Mouse (Mus musculus) liver, postnatal 0 days (tissue): ENCODE results near the gene Dnajb3. TPM values are rescaled to one million over a fixed set of nuclear protein-coding genes. Genes with fewer than 3 reads are reported as not detected.

Experiments used
- ATAC-seq: fragments of 200-750 bp; cut with Nextera tagmentation; 2 replicates; pipeline ENCODE4 v1.8.0; 2017; ENCODE audit warnings: mild to moderate bottlenecking, moderate library complexity
- DNase-seq: peaks from one replicate; pipeline ENCODE4 v3.0.0-alpha.2; 2016
- H3K27ac ChIP-seq: fragments of 300-500 bp; sonication (generic); 2 replicates; pipeline ENCODE4 v1.5.1; 2014; ENCODE audit warnings: antibody characterized with exemption, moderate library complexity, mild to moderate bottlenecking, low read depth
- H3K27me3 ChIP-seq: fragments of 300-500 bp; sonication (generic); 2 replicates; pipeline ENCODE4 v1.6.1; 2014; ENCODE audit warnings: low read length, control low read depth, mixed read lengths; ENCODE audit not compliant: insufficient read depth
- H3K36me3 ChIP-seq: fragments of 300-500 bp; sonication (generic); replicated peaks from 2 replicates; pipeline ENCODE4 v1.6.1; 2014; ENCODE audit warnings: mild to moderate bottlenecking, control low read depth, low read length, moderate library complexity, mixed read lengths; ENCODE audit not compliant: insufficient read depth
- H3K4me1 ChIP-seq: fragments of 300-500 bp; sonication (generic); 2 replicates; pipeline ENCODE4 v1.6.1; 2014; ENCODE audit warnings: antibody characterized with exemption, mild to moderate bottlenecking, control low read depth; ENCODE audit not compliant: insufficient read depth
- H3K4me2 ChIP-seq: fragments of 300-500 bp; sonication (generic); 2 replicates; pipeline ENCODE4 v1.6.1; 2014; ENCODE audit warnings: low read depth, mild to moderate bottlenecking, low read length, moderate library complexity, mixed read lengths
- H3K4me3 ChIP-seq: fragments of 300-500 bp; sonication (generic); 2 replicates; pipeline ENCODE4 v1.5.1; 2014; ENCODE audit warnings: low read depth, low read length
- H3K9ac ChIP-seq: fragments of 300-500 bp; sonication (generic); replicated peaks from 2 replicates; pipeline ENCODE4 v1.6.1; 2014; ENCODE audit warnings: mild to moderate bottlenecking, moderate library complexity
- H3K9me3 ChIP-seq: fragments of 300-500 bp; sonication (generic); 2 replicates; pipeline ENCODE4 v1.6.1; 2016; ENCODE audit warnings: mild to moderate bottlenecking, control low read depth, low read length, mixed read lengths
- CTCF ChIP-seq: sonication (generic); IDR thresholded peaks from 2 replicates; pipeline ENCODE4 v1.5.1; 2016; ENCODE audit warnings: antibody characterized with exemption, low read depth
- EP300 ChIP-seq: IDR thresholded peaks from 2 replicates; pipeline ENCODE4 v1.6.1; 2016; ENCODE audit warnings: antibody characterized with exemption, low read depth, mild to moderate bottlenecking
- WGBS: fragments of 180-500 bp; shearing (Covaris S2); extraction: QIAGEN DNeasy Blood & Tissue Kit; methylation state at CpG from one replicate; pipeline ENCODE4 v1.1.7; 2014; ENCODE audit not compliant: insufficient replicate concordance; 5-methylcytosine and 5-hydroxymethylcytosine counted together
- polyA plus RNA-seq: library from polyadenylated mRNA; unstranded; fragments of >200 nt; fragmentation: Nextera tagmentation; extraction: Ambion mirVana; gene quantifications from 2 replicates; pipeline ENCODE4 v1.2.1, GENCODE M21; 2015

Gene Dnajb3
- polyA plus RNA-seq, 1 experiment from 2014 or later: 7.1 TPM

DNA sequence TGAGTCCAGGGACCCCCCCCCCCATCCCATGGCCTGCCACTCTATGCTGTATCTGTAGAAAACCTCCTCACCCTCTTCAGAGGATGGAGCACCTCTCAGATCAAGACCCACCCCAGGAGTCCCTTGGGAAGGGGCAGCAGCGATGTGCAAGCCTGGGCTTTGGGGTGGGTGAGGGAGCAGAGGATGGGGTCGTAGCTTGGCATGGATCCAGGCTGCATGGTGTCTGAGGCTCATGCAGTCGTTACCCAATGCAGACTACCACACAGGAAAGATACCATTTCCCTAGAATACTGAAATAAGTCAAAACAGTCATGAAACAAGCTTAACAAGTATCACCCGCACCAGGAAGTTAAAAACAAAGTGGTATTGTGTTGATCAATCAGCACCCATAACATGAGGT, 43.1 kb upstream of the Dnajb3 start:
- ATAC-seq: no peak
- 58% methylated on average over 4 of the region's 4 CpGs for WGBS
- H3K9me3 ChIP-seq: peaks cover 23% of the 10 kb centered on the region

DNA sequence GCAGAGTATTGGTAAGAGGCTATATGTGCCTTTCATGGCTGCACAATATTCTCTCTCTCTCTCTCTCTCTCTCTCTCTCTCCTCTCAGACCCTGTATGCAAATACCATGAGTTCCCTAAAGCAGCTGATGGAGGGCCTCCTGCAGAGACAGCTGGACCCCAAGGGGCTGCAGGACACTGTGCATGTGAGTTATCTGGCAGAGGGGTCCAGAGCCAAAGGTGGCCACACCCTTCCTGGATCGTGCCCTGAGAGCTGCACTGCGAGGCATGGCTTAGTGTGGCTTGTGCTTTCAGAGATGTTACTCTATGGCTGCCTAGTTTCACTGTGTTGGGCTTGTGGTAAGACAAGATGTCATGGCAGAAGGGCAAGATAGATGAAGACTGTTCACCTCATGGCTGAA, 42.1 kb upstream of the Dnajb3 start:
- no peak overlapping the region for H3K4me3 ChIP-seq
- H3K27me3 ChIP-seq: no peaks in the 10 kb centered on the region
- TF ChIP-seq CTCF (no peak), EP300 (no peak)
- no peak overlapping the region for H3K27ac ChIP-seq
- WGBS: 44% methylated on average over 2 of the region's 2 CpGs
- peaks cover 23% of the 10 kb centered on the region for H3K9me3 ChIP-seq
- H3K4me2 ChIP-seq: no peak overlapping the region
- H3K36me3 ChIP-seq: no peaks in the 10 kb centered on the region
- ATAC-seq (no peak), DNase-seq (no peak)
- H3K4me1 ChIP-seq: peaks cover under 1% of the 10 kb centered on the region; the same call in 1 of the 2 replicates
- no peak overlapping the region for H3K9ac ChIP-seq

More for the DNA sequence above, 43.1 kb upstream of the Dnajb3 start:
- no peak overlapping the region for H3K4me3 ChIP-seq
- no peak overlapping the region for H3K4me2 ChIP-seq
- H3K9ac ChIP-seq: no peak overlapping the region
- TF ChIP-seq CTCF (no peak), EP300 (no peak)
- DNase-seq: no peak
- H3K27ac ChIP-seq: no peak overlapping the region
- no peaks in the 10 kb centered on the region for H3K36me3 ChIP-seq
- H3K27me3 ChIP-seq: no peaks in the 10 kb centered on the region
- peaks cover 10% of the 10 kb centered on the region for H3K4me1 ChIP-seq

DNA sequence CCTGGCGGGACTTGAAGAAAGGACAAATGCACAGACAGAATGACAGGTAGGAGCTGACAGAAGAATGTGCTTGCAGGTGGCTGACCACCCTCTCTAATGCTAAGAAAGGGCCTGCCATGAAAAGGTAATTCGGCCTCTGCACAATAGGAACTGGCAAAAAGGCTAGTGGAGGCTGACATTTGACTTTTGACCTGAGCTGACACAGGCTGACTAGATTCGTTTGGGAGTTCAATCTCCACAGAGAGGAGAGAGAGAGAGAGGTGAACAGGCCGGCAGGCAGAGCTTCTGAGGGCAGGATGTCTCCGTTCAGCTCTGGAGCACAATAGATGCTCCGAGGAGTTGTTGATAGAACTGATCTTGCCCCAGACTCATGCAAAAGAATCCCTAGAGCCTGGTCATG, 40.8 kb upstream of the Dnajb3 start:
- Histone ChIP-seq H3K9ac (no peak overlapping the region), H3K9me3 (peaks cover 21% of the 10 kb centered on the region), H3K4me1 (no peaks in the 10 kb centered on the region), H3K36me3 (no peaks in the 10 kb centered on the region), H3K4me2 (no peak overlapping the region), H3K4me3 (no peak overlapping the region), H3K27me3 (no peaks in the 10 kb centered on the region), H3K27ac (no peak overlapping the region)
- TF ChIP-seq CTCF (no peak), EP300 (no peak)
- ATAC-seq: no peak
- 40% methylated on average over 6 of the region's 6 CpGs for WGBS
- DNase-seq: no peak

DNA sequence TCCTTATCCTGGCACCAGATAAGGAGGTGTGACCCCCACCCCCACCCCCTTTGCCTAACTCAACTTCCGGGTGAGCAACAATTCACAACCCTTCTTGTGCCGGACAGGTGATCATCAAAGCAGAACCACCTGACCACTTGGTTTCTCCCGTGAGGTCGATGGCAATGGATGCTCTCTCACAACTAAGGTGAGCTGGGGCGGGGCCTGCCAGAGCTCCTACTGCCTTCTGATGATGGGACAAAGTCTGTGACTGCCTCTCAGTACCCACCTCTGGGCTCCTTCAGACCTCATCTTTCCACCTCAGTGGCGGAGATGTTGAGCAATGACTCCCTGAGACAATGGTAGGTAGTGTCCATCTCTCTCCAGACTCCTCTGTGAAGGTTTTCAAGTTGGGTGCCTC, 40.3 kb upstream of the Dnajb3 start:
- H3K9ac ChIP-seq: no peak overlapping the region
- H3K27me3 ChIP-seq: no peaks in the 10 kb centered on the region
- no peaks in the 10 kb centered on the region for H3K36me3 ChIP-seq
- H3K4me1 ChIP-seq: no peaks in the 10 kb centered on the region
- TF ChIP-seq EP300 (no peak), CTCF (no peak)
- ATAC-seq: no peak
- no peak overlapping the region for H3K27ac ChIP-seq
- WGBS: 67% methylated on average over 6 of the region's 6 CpGs
- no peak for DNase-seq
- H3K4me2 ChIP-seq: no peak overlapping the region
- no peak overlapping the region for H3K4me3 ChIP-seq
- H3K9me3 ChIP-seq: peaks cover 21% of the 10 kb centered on the region

DNA sequence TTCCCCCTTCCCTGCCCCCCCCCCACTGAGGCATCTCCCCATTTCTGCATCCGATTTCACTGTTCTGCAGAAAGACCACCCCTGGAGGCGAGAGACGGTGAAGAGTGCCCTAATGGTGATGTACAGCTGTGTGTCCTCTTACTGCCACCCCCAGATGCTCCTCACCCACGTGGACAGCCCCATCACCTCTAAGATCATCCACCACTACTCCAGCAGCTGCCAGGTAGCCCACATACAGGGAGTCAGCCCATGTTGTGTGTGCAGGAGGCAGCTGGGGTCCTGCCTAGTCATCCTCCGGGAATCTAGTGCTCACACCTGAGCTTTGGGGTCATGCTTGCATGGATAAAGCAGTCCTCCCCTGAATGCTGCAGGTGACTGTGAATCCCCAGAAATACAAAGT, 38.3 kb upstream of the Dnajb3 start:
- no peaks in the 10 kb centered on the region for H3K27me3 ChIP-seq
- H3K4me2 ChIP-seq: no peak overlapping the region
- no peaks in the 10 kb centered on the region for H3K36me3 ChIP-seq
- H3K4me3 ChIP-seq: no peak overlapping the region
- H3K27ac ChIP-seq: no peak overlapping the region
- H3K9ac ChIP-seq: no peak overlapping the region
- ATAC-seq (no peak), DNase-seq (no peak)
- H3K4me1 ChIP-seq: no peaks in the 10 kb centered on the region
- 57% methylated on average over 5 of the region's 5 CpGs for WGBS
- no peak for TF ChIP-seq EP300
- TF ChIP-seq CTCF: no peak
- H3K9me3 ChIP-seq: peaks cover 23% of the 10 kb centered on the region

DNA sequence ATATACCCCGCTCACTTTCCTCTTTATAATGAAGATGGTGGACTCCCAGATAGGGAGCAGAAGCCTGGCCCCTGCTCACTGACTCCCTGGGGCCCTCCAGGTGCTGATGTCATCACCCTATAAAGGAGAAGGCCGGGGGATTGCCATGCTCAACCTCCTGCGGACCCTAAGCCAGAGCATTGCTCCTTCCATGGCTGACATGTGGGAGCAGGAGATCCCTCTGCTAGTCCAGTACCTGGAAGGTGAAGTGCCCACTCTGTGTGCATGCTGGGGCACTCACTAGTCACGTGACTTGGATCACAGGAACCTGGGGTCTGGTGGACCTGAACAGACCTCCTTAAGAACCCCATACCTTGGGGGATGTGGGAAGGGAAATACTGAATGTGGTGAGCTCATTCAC, 35.0 kb upstream of the Dnajb3 start:
- no peaks in the 10 kb centered on the region for H3K36me3 ChIP-seq
- peaks cover 29% of the 10 kb centered on the region for H3K9me3 ChIP-seq
- H3K4me1 ChIP-seq: no peaks in the 10 kb centered on the region; the same call in 1 of the 2 replicates
- TF ChIP-seq CTCF: no peak
- no peak for TF ChIP-seq EP300
- no peak overlapping the region for H3K4me3 ChIP-seq
- H3K27ac ChIP-seq: no peak overlapping the region
- WGBS: 55% methylated on average over 4 of the region's 4 CpGs
- H3K27me3 ChIP-seq: no peaks in the 10 kb centered on the region
- H3K4me2 ChIP-seq: no peak overlapping the region
- no peak for ATAC-seq
- H3K9ac ChIP-seq: no peak overlapping the region
- DNase-seq: no peak

DNA sequence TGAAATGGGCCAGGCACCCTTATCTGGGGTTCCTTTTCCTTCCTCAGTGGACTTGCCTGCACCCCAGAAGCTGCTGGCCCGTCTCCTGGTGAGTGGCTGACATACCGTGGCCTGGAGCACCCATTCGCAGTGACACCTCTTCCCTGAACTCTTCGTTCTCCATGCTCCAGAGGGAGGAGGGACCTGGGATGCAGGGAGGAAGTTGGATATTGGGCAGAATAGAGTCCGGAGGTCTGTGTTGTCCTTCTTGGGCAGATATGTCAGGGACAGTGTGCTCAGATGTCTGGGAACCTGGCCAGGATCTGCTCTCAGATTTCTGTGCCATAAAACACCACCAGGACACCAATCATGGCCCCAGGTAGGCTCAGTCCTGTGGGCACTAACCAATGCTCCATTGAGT, 34.5 kb upstream of the Dnajb3 start:
- H3K4me2 ChIP-seq: no peak overlapping the region
- H3K27ac ChIP-seq: no peak overlapping the region
- no peaks in the 10 kb centered on the region; the same call in 1 of the 2 replicates for H3K4me1 ChIP-seq
- H3K36me3 ChIP-seq: no peaks in the 10 kb centered on the region
- H3K9me3 ChIP-seq: peaks cover 35% of the 10 kb centered on the region
- 60% methylated on average over 5 of the region's 5 CpGs for WGBS
- TF ChIP-seq CTCF (no peak), EP300 (no peak)
- ATAC-seq: no peak
- H3K27me3 ChIP-seq: no peaks in the 10 kb centered on the region
- H3K9ac ChIP-seq: no peak overlapping the region
- no peak overlapping the region for H3K4me3 ChIP-seq
- no peak for DNase-seq
